ENCODE assay signal across 28 mouse cellular contexts in genomic region chr6:29049926-29050325, GRCm38 (mm10). TPM values are rescaled to one million over a fixed set of nuclear protein-coding genes. Genes with fewer than 3 reads are reported as not detected.
DNase-seq lines count a peak whose midpoint lies in the region; ATAC-seq lines count a peak whose summit lies in the region.
"Had no signal": no experiment of that assay in that cellular context is flagged by ENCODE, and none has a peak within 500 bp of the region (broad histone marks: within the 10 kb centered on the region; RNA-seq: fewer than 3 reads in every experiment).

No protein-coding gene starts in this region.

- DNase-seq in kidney, adult 11 months: peak; percentile 30
- DNase-seq in neural tube, embryonic 10.5 days (ENCODE audit: extremely low spot score, low spot score): no peak
- peak; percentile 47 to 49 for DNase-seq in kidney, postnatal 36 days
- no peak for DNase-seq in spleen, postnatal 10 days (ENCODE audit: low spot score in 2 of 2)
- DNase-seq in heart, postnatal 36 days: no peak
- no peak for DNase-seq in retina, postnatal 1 day
- DNase-seq: adrenal gland, adult 2 months; adrenal gland, postnatal 25 days; cerebellum, adult 8-10 months; cerebellum, postnatal 14 days; embryo, embryonic 11 days; gastrocnemius, postnatal 36 days; heart, adult 11 months; heart, postnatal 4 days had no signal

- H3K27ac ChIP-seq in kidney, embryonic 14.5 days (ENCODE audit: low read depth, low read length): no peak overlapping the region
- peak overlapping the region; percentile 23; the same call in 1 of the 2 replicates for H3K27ac ChIP-seq in neural tube, embryonic 13.5 days (replicated peaks)
- H3K27ac ChIP-seq: embryonic facial prominence, embryonic 15.5 days; forebrain, embryonic 10.5 days; forebrain, embryonic 15.5 days; heart, embryonic 13.5 days; hindbrain, embryonic 13.5 days had no signal

- 60% methylated on average over 5 of the region's 5 CpGs for WGBS in kidney, embryonic 14.5 days
- 46% methylated on average over 5 of the region's 5 CpGs for WGBS in neural tube, embryonic 13.5 days

- intact Hi-C loops in heart, postnatal 36 days (cut with DNase I): no loop called here

- H3K27me3 ChIP-seq in kidney, embryonic 14.5 days (ENCODE audit: control insufficient read depth, insufficient read depth, low read length): no peaks in the 10 kb centered on the region
- no peaks in the 10 kb centered on the region for H3K27me3 ChIP-seq in neural tube, embryonic 13.5 days
- H3K27me3 ChIP-seq: embryonic facial prominence, embryonic 15.5 days; forebrain, embryonic 15.5 days; hindbrain, embryonic 13.5 days had no signal

- no peaks in the 10 kb centered on the region for H3K9me3 ChIP-seq in kidney, embryonic 14.5 days (ENCODE audit: control insufficient read depth, low read length)
- no peaks in the 10 kb centered on the region for H3K9me3 ChIP-seq in neural tube, embryonic 13.5 days
- H3K9me3 ChIP-seq: embryonic facial prominence, embryonic 15.5 days; forebrain, embryonic 10.5 days; forebrain, embryonic 15.5 days; heart, embryonic 13.5 days; hindbrain, embryonic 13.5 days had no signal

- no peak overlapping the region for H3K4me3 ChIP-seq in kidney, embryonic 14.5 days (ENCODE audit: low read length)
- H3K4me3 ChIP-seq in neural tube, embryonic 13.5 days: no peak overlapping the region
- H3K4me3 ChIP-seq: embryonic facial prominence, embryonic 15.5 days; erythroblast, embryonic 14.5 days; forebrain, embryonic 10.5 days; forebrain, embryonic 15.5 days; heart, embryonic 13.5 days; hindbrain, embryonic 13.5 days had no signal

- no peaks in the 10 kb centered on the region for H3K36me3 ChIP-seq in kidney, embryonic 14.5 days (ENCODE audit: control insufficient read depth, insufficient read depth, low read length)
- no peaks in the 10 kb centered on the region for H3K36me3 ChIP-seq in neural tube, embryonic 13.5 days
- H3K36me3 ChIP-seq: embryonic facial prominence, embryonic 15.5 days; forebrain, embryonic 10.5 days; forebrain, embryonic 15.5 days; heart, embryonic 13.5 days; hindbrain, embryonic 13.5 days had no signal

- H3K9ac ChIP-seq in kidney, embryonic 14.5 days (ENCODE audit: low read depth, low read length): no peak overlapping the region
- no peak overlapping the region for H3K9ac ChIP-seq in neural tube, embryonic 13.5 days
- H3K9ac ChIP-seq: embryonic facial prominence, embryonic 15.5 days; forebrain, embryonic 15.5 days; heart, embryonic 13.5 days; hindbrain, embryonic 13.5 days had no signal

- no peak for ATAC-seq in kidney, embryonic 14.5 days (ENCODE audit: low FRiP score, low TSS enrichment)
- ATAC-seq in neural tube, embryonic 13.5 days (ENCODE audit: low read depth): peak; percentile 22; the same call in 1 of the 2 replicates
- ATAC-seq: activated CD4-positive, CD25-positive, alpha-beta regulatory T cell, adult 4 months; forebrain, embryonic 15.5 days had no signal

- H3K4me2 ChIP-seq in kidney, embryonic 14.5 days (replicated peaks; ENCODE audit: low read depth, low read length): no peak overlapping the region
- H3K4me2 ChIP-seq in neural tube, embryonic 13.5 days: no peak overlapping the region
- H3K4me2 ChIP-seq: embryonic facial prominence, embryonic 15.5 days; forebrain, embryonic 15.5 days; heart, embryonic 13.5 days; hindbrain, embryonic 13.5 days had no signal

- no peaks in the 10 kb centered on the region for H3K4me1 ChIP-seq in kidney, embryonic 14.5 days (ENCODE audit: control insufficient read depth, insufficient read depth, low read length)
- peaks cover 30% of the 10 kb centered on the region for H3K4me1 ChIP-seq in neural tube, embryonic 13.5 days (replicated peaks)
- H3K4me1 ChIP-seq: embryonic facial prominence, embryonic 15.5 days; forebrain, embryonic 10.5 days; forebrain, embryonic 15.5 days; heart, embryonic 13.5 days had no signal

RNA-seq across cellular contexts. Expression of gene Lep, which starts 10.1 kb away (rescaled TPM):
- not detected in 2 replicates for polyA plus RNA-seq in kidney, embryonic 14.5 days (2014; fragmentation: Nextera tagmentation; extraction: Ambion mirVana)
- not detected in 2 replicates for polyA plus RNA-seq in neural tube, embryonic 13.5 days (2015; fragmentation: Nextera tagmentation; extraction: Ambion mirVana)
- total RNA-seq in heart, postnatal 36 days (2021): under 1 TPM in 1 of 2 experiments, not detected in 1; 0.22 TPM
- total RNA-seq: common myeloid progenitor, adult 5-6 weeks; MEL had no signal
- polyA plus RNA-seq: activated CD4-positive, CD25-positive, alpha-beta regulatory T cell, adult 4 months; C2C12; embryonic facial prominence, embryonic 11.5 days; embryonic facial prominence, embryonic 15.5 days; erythroblast, embryonic 14.5 days; forebrain, embryonic 10.5 days; forebrain, embryonic 15.5 days; heart, embryonic 13.5 days; heart, postnatal 0 days; hindbrain, embryonic 13.5 days had no signal

Comparison
In these comparisons a context has a peak if more than half of its experiments do, and no peak if none do; other contexts are left out.
1. DNase-seq: peak in kidney, adult 11 months (single experiment) and kidney, postnatal 36 days (2 of 2); none in neural tube, embryonic 10.5 days (single experiment), spleen, postnatal 10 days (0 of 2), heart, postnatal 36 days (0 of 2) and retina, postnatal 1 day (single experiment).